ENCODE assay signal across 9 mouse cellular contexts in the genomic region with DNA sequence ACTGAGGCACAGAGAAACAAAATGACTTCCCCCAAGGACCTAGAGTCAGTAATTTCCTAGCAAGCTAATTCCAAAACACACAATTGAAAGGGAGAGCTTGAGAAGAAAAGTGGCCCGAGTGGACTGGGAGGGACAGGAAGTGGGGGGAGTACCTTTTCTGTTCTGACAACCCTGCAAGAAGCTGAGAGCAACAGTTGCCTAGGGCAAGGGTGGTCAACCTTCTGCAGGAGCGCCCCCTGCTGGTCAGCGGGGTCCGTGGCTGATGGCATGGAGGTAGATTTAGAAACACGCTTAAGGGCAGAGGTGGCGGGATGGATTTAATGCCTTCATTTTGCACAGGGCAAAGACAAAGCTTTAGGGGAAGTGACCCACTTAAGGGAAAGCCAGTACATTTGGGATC. TPM values are rescaled to one million over a fixed set of nuclear protein-coding genes. Genes with fewer than 3 reads are reported as not detected.
A peak's percentile ranks its signal among the peaks of the same experiment; 100 is the strongest.
DNase-seq lines count a peak whose midpoint lies in the region; ATAC-seq and TF ChIP-seq lines count a peak whose summit lies in the region.
"Had no signal": no experiment of that assay in that cellular context is flagged by ENCODE, and none has a peak within 500 bp of the region (broad histone marks: within the 10 kb centered on the region; RNA-seq: fewer than 3 reads in every experiment).

No protein-coding gene starts in this region.

- H3ac ChIP-seq in C2C12 (ENCODE audit: control insufficient read depth, insufficient read length, low read depth) = no peak overlapping the region

- no peaks in the 10 kb centered on the region for H3K4me1 ChIP-seq in forebrain, embryonic 11.5 days (replicated peaks; ENCODE audit: control insufficient read depth, insufficient read depth, low read length)
- no peaks in the 10 kb centered on the region for H3K4me1 ChIP-seq in forebrain, embryonic 13.5 days
- H3K4me1 ChIP-seq in bone marrow macrophage, adult 2 months (ENCODE audit: control insufficient read depth, insufficient read depth, low read length) = no peaks in the 10 kb centered on the region

- no peak overlapping the region for H3K4me2 ChIP-seq in forebrain, embryonic 11.5 days (ENCODE audit: low read depth, low read length, severe bottlenecking)
- no peak overlapping the region for H3K4me2 ChIP-seq in forebrain, embryonic 13.5 days

- no peaks in the 10 kb centered on the region for H3K79me2 ChIP-seq in C2C12 (ENCODE audit: control insufficient read depth, insufficient read depth)

- H3K79me3 ChIP-seq in C2C12 (ENCODE audit: low read depth) = no peaks in the 10 kb centered on the region

- H3K36me3 ChIP-seq in forebrain, embryonic 11.5 days (ENCODE audit: control insufficient read depth, insufficient read depth, low read length) = no peaks in the 10 kb centered on the region
- no peaks in the 10 kb centered on the region for H3K36me3 ChIP-seq in forebrain, embryonic 13.5 days (ENCODE audit: poor library complexity, severe bottlenecking)
- H3K36me3 ChIP-seq in C2C12 (ENCODE audit: control insufficient read depth, insufficient read depth) = no peaks in the 10 kb centered on the region
- no peaks in the 10 kb centered on the region for H3K36me3 ChIP-seq in splenic B cell, adult 2 months (ENCODE audit: control insufficient read depth, insufficient read depth, low read length, poor library complexity, severe bottlenecking)

- WGBS in forebrain, embryonic 11.5 days = 18% methylated on average over 6 of the region's 6 CpGs
- 3% methylated on average over 6 of the region's 6 CpGs for whole genome bisulfite sequencing in forebrain, embryonic 13.5 days

- no peak overlapping the region for H3K9ac ChIP-seq in forebrain, embryonic 11.5 days (ENCODE audit: low read length)
- no peak overlapping the region for H3K9ac ChIP-seq in forebrain, embryonic 13.5 days

- H3K4me3 ChIP-seq in forebrain, embryonic 11.5 days (ENCODE audit: low read depth, low read length) = no peak overlapping the region
- H3K4me3 ChIP-seq in forebrain, embryonic 13.5 days = no peak overlapping the region
- H3K4me3 ChIP-seq in C2C12 (ENCODE audit: insufficient read depth, poor library complexity, severe bottlenecking) = no peak overlapping the region
- H3K4me3 ChIP-seq in bone marrow macrophage, adult 2 months (ENCODE audit: insufficient read depth, low read length) = no peak overlapping the region
- no peak overlapping the region for H3K4me3 ChIP-seq in layer of hippocampus, adult 2 months

- TF ChIP-seq POLR2A in bone marrow macrophage, adult 2 months (IDR thresholded peaks at IDR 0.05; ENCODE audit: borderline replicate concordance, low read depth, low read length) = no peak

- no peak for ATAC-seq in forebrain, embryonic 11.5 days (replicated peaks; ENCODE audit: low FRiP score)
- no peak for ATAC-seq in forebrain, embryonic 13.5 days
- ATAC-seq in megakaryocyte progenitor cell, adult 5-6 weeks (replicated peaks; ENCODE audit: poor library complexity) = peak; percentile 88

- peaks cover 10% of the 10 kb centered on the region; the same call in 1 of the 2 replicates for H3K27me3 ChIP-seq in forebrain, embryonic 11.5 days (ENCODE audit: control insufficient read depth, insufficient read depth, low read length)
- H3K27me3 ChIP-seq in forebrain, embryonic 13.5 days = peaks cover 57% of the 10 kb centered on the region
- H3K27me3 ChIP-seq in C2C12 (ENCODE audit: control insufficient read depth, insufficient read depth, insufficient read length) = peaks cover 15% of the 10 kb centered on the region
- no peaks in the 10 kb centered on the region for H3K27me3 ChIP-seq in splenic B cell, adult 2 months (ENCODE audit: control insufficient read depth, insufficient read depth, low read length, poor library complexity, severe bottlenecking)

- DNase-seq in forebrain, embryonic 11.5 days (ENCODE audit: low spot score) = peak; percentile 86
- peak; percentile 53 to 65 for DNase-seq in frontal cortex, postnatal 25 days (ENCODE audit: low spot score in 2 of 2)
- peak; percentile 22 to 77 for DNase-seq in layer of hippocampus, adult 2 months (ENCODE audit: low spot score in 2 of 2)
- peak; percentile 62 for DNase-seq in splenic B cell, adult 2 months (ENCODE audit: low read depth, low spot score)

- H3K9me3 ChIP-seq in forebrain, embryonic 11.5 days (ENCODE audit: control insufficient read depth, low read length) = no peaks in the 10 kb centered on the region
- H3K9me3 ChIP-seq in forebrain, embryonic 13.5 days (replicated peaks) = no peaks in the 10 kb centered on the region

- peak; percentile 93 for TF ChIP-seq CTCF in C2C12 (IDR thresholded peaks at IDR 0.05; ENCODE audit: control insufficient read depth, insufficient read depth, insufficient read length)
- TF ChIP-seq CTCF in bone marrow macrophage, adult 2 months (IDR thresholded peaks at IDR 0.05; ENCODE audit: low read depth, low read length) = peak; percentile 90
- TF ChIP-seq CTCF in layer of hippocampus, adult 2 months (conservative IDR thresholded peaks at IDR 0.05) = peak; percentile 89

- H3K27ac ChIP-seq in forebrain, embryonic 11.5 days (ENCODE audit: low read depth, low read length) = no peak overlapping the region
- no peak overlapping the region for H3K27ac ChIP-seq in forebrain, embryonic 13.5 days
- H3K27ac ChIP-seq in bone marrow macrophage, adult 2 months (ENCODE audit: insufficient read depth, low read depth, low read length) = no peak overlapping the region
- H3K27ac ChIP-seq in layer of hippocampus, adult 2 months = no peak overlapping the region
- H3K27ac ChIP-seq: macrophage had no signal

TF ChIP-seq in C2C12, 6 proteins besides CTCF, POLR2A, EP300 and RAD21:
- no peak for TF ChIP-seq FOSL1 (IDR thresholded peaks at IDR 0.05; ENCODE audit: insufficient read depth, low read length, poor library complexity, severe bottlenecking)
- no peak for TF ChIP-seq CEBPB (IDR thresholded peaks at IDR 0.05; ENCODE audit: low read depth)
- no peak for TF ChIP-seq MAX (IDR thresholded peaks at IDR 0.05)
- no peak for TF ChIP-seq MYOD1 (IDR thresholded peaks at IDR 0.05; ENCODE audit: control insufficient read depth, insufficient read length, low read depth)
- TF ChIP-seq MYOG (IDR thresholded peaks at IDR 0.05; ENCODE audit: control insufficient read depth, extremely low read depth, insufficient read length) = no peak
- TF ChIP-seq USF1 (IDR thresholded peaks at IDR 0.05; ENCODE audit: low read depth) = no peak

RNA-seq across cellular contexts. Expression of a gene that starts 9.1 kb away (rescaled TPM):
- polyA plus RNA-seq in forebrain, embryonic 11.5 days (2014; fragmentation: Nextera tagmentation; extraction: Ambion mirVana) = 0.49 and 0.87 TPM in 2 replicates
- 0.10 and 0.14 TPM in 2 replicates for polyA plus RNA-seq in forebrain, embryonic 13.5 days (2015; fragmentation: Nextera tagmentation; extraction: Ambion mirVana)
- not detected for polyA plus RNA-seq in C2C12 (2012; fragmentation: generic; extraction: Trizol)
- polyA plus RNA-seq in bone marrow macrophage, adult 2 months (2012; ENCODE audit: insufficient read depth, insufficient read length, missing spikeins) = not detected in 2 replicates
- total RNA-seq in layer of hippocampus, adult 2 months (2021) = under 1 TPM; 0.34 to 0.36 TPM
- not detected in 2 replicates for total RNA-seq in megakaryocyte progenitor cell, adult 5-6 weeks (2015)
- total RNA-seq in megakaryocyte progenitor cell, adult 5-6 weeks (2017) = not detected in 2 replicates
- polyA plus RNA-seq: macrophage had no signal

RNA-seq across cellular contexts. Expression of a gene that starts 15.2 kb away (rescaled TPM):
- polyA plus RNA-seq in forebrain, embryonic 11.5 days (2014; fragmentation: Nextera tagmentation; extraction: Ambion mirVana) = 5.7 and 6.2 TPM in 2 replicates
- 6.5 TPM in 2 replicates for polyA plus RNA-seq in forebrain, embryonic 13.5 days (2015; fragmentation: Nextera tagmentation; extraction: Ambion mirVana)
- 0.01 TPM for polyA plus RNA-seq in C2C12 (2012; fragmentation: generic; extraction: Trizol)
- not detected in 2 replicates for polyA plus RNA-seq in bone marrow macrophage, adult 2 months (2012; ENCODE audit: insufficient read depth, insufficient read length, missing spikeins)
- 1 to 10 TPM; 1.4 to 1.5 TPM for total RNA-seq in layer of hippocampus, adult 2 months (2021)
- total RNA-seq in megakaryocyte progenitor cell, adult 5-6 weeks (2015) = not detected in 2 replicates
- total RNA-seq in megakaryocyte progenitor cell, adult 5-6 weeks (2017) = not detected in 2 replicates
- polyA plus RNA-seq: macrophage had no signal
